In genomic region chr5:118379245-118380051, GRCm38 (mm10) we compare ENCODE assay signal across 9 mouse cellular contexts.
DNase-seq lines count a peak whose midpoint lies in the region; ATAC-seq and TF ChIP-seq lines count a peak whose summit lies in the region.
"Had no signal": no experiment of that assay in that cellular context is flagged by ENCODE, and none has a peak within 500 bp of the region (broad histone marks: within the 10 kb centered on the region; RNA-seq: fewer than 3 reads in every experiment).

No protein-coding gene starts in this region.

- no peak for TF ChIP-seq CTCF in forebrain, postnatal 0 days (IDR thresholded peaks at IDR 0.05; ENCODE audit: low read depth)
- TF ChIP-seq CTCF in lung, embryonic 14.5 days (IDR thresholded peaks at IDR 0.05; ENCODE audit: low read depth) = no peak

- no peaks in the 10 kb centered on the region for H3K36me3 ChIP-seq in forebrain, postnatal 0 days (ENCODE audit: insufficient read depth)
- no peaks in the 10 kb centered on the region for H3K36me3 ChIP-seq in forebrain, embryonic 12.5 days (replicated peaks)
- H3K36me3 ChIP-seq in lung, embryonic 14.5 days (ENCODE audit: insufficient read depth) = no peaks in the 10 kb centered on the region
- no peaks in the 10 kb centered on the region for H3K36me3 ChIP-seq in forebrain, embryonic 15.5 days

- ATAC-seq in forebrain, postnatal 0 days = no peak
- no peak for ATAC-seq in forebrain, embryonic 12.5 days (ENCODE audit: low FRiP score)
- ATAC-seq in lung, embryonic 14.5 days (ENCODE audit: insufficient read depth) = 0 out of 2 replicates have a peak, but pooled peaks have one; percentile 10
- ATAC-seq in forebrain, embryonic 15.5 days (replicated peaks) = no peak

- H3K4me2 ChIP-seq in forebrain, postnatal 0 days (ENCODE audit: low read depth) = no peak overlapping the region
- no peak overlapping the region for H3K4me2 ChIP-seq in forebrain, embryonic 12.5 days
- peak overlapping the region; percentile 92; the same call in 1 of the 2 replicates for H3K4me2 ChIP-seq in lung, embryonic 14.5 days
- no peak overlapping the region for H3K4me2 ChIP-seq in forebrain, embryonic 15.5 days (replicated peaks)

- 0 out of 2 replicates have a peak overlapping the region, but pooled peaks have one; percentile 3 for H3K9ac ChIP-seq in forebrain, postnatal 0 days
- no peak overlapping the region for H3K9ac ChIP-seq in forebrain, embryonic 12.5 days
- H3K9ac ChIP-seq in lung, embryonic 14.5 days = no peak overlapping the region
- H3K9ac ChIP-seq in forebrain, embryonic 15.5 days (replicated peaks) = no peak overlapping the region

- 33% methylated on average over 24 of the region's 24 CpGs for WGBS in forebrain, postnatal 0 days
- 36% methylated on average over 24 of the region's 24 CpGs for WGBS in forebrain, embryonic 12.5 days
- 26% methylated on average over 24 of the region's 24 CpGs for WGBS in lung, embryonic 14.5 days
- 35% methylated on average over 24 of the region's 24 CpGs for WGBS in forebrain, embryonic 15.5 days

- H3K4me3 ChIP-seq in forebrain, postnatal 0 days (ENCODE audit: low read depth, low read length) = no peak overlapping the region
- no peak overlapping the region for H3K4me3 ChIP-seq in forebrain, embryonic 12.5 days (replicated peaks)
- H3K4me3 ChIP-seq in lung, embryonic 14.5 days (ENCODE audit: low read depth, low read length) = no peak overlapping the region
- H3K4me3 ChIP-seq in forebrain, embryonic 15.5 days = no peak overlapping the region

- H3K4me1 ChIP-seq in forebrain, postnatal 0 days (ENCODE audit: insufficient read depth) = peaks cover 11% of the 10 kb centered on the region; the same call in 1 of the 2 replicates
- peaks cover 26% of the 10 kb centered on the region for H3K4me1 ChIP-seq in forebrain, embryonic 12.5 days
- peaks cover 26% of the 10 kb centered on the region for H3K4me1 ChIP-seq in lung, embryonic 14.5 days (ENCODE audit: insufficient read depth)
- peaks cover 22% of the 10 kb centered on the region for H3K4me1 ChIP-seq in forebrain, embryonic 15.5 days

- H3K9me3 ChIP-seq in forebrain, postnatal 0 days (ENCODE audit: low read length) = no peaks in the 10 kb centered on the region
- no peaks in the 10 kb centered on the region for H3K9me3 ChIP-seq in forebrain, embryonic 12.5 days
- no peaks in the 10 kb centered on the region for H3K9me3 ChIP-seq in lung, embryonic 14.5 days (ENCODE audit: low read depth, low read length)
- no peaks in the 10 kb centered on the region for H3K9me3 ChIP-seq in forebrain, embryonic 15.5 days

- DNase-seq in forebrain, postnatal 0 days = no peak
- peak; percentile 31 to 44 for DNase-seq in urinary bladder, postnatal 36 days (ENCODE audit: low spot score in 2 of 2)
- no peak for DNase-seq in urinary bladder, adult 2 months (ENCODE audit: low spot score)
- DNase-seq in lung, embryonic 14.5 days = peak; percentile 65
- peak; percentile 47 for DNase-seq in retina, postnatal 1 day
- no peak for DNase-seq in adrenal gland, postnatal 10 days
- DNase-seq: cerebellum, adult 11-12 months had no signal

- no peak overlapping the region for H3K27ac ChIP-seq in forebrain, postnatal 0 days (ENCODE audit: low read depth, low read length)
- H3K27ac ChIP-seq in forebrain, embryonic 12.5 days = no peak overlapping the region
- H3K27ac ChIP-seq in lung, embryonic 14.5 days (ENCODE audit: low read depth) = no peak overlapping the region
- H3K27ac ChIP-seq in forebrain, embryonic 15.5 days (replicated peaks) = no peak overlapping the region

- no peaks in the 10 kb centered on the region for H3K27me3 ChIP-seq in forebrain, postnatal 0 days (ENCODE audit: insufficient read depth, low read length)
- H3K27me3 ChIP-seq in forebrain, embryonic 12.5 days = peaks cover 63% of the 10 kb centered on the region
- no peaks in the 10 kb centered on the region for H3K27me3 ChIP-seq in lung, embryonic 14.5 days (ENCODE audit: insufficient read depth, low read length)
- no peaks in the 10 kb centered on the region for H3K27me3 ChIP-seq in forebrain, embryonic 15.5 days

Comparison
In these comparisons a context has a peak if more than half of its experiments do, and no peak if none do; other contexts are left out.
1. DNase-seq: peak in urinary bladder, postnatal 36 days (2 of 2), lung, embryonic 14.5 days (single experiment) and retina, postnatal 1 day (single experiment); none in forebrain, postnatal 0 days (single experiment), urinary bladder, adult 2 months (single experiment) and adrenal gland, postnatal 10 days (single experiment).